Comparison of ENCODE assay signal across 8 mouse cellular contexts in genomic region chr6:124915160-124915941, GRCm38 (mm10). TPM values are rescaled to one million over a fixed set of nuclear protein-coding genes. Genes with fewer than 3 reads are reported as not detected.
DNase-seq lines count a peak whose midpoint lies in the region; ATAC-seq and TF ChIP-seq lines count a peak whose summit lies in the region.

No protein-coding gene starts in this region.

- no peaks in the 10 kb centered on the region for H3K9me3 ChIP-seq in intestine, embryonic 15.5 days
- H3K9me3 ChIP-seq in liver, embryonic 16.5 days (replicated peaks; ENCODE audit: control insufficient read depth, low read length), result no peaks in the 10 kb centered on the region
- no peaks in the 10 kb centered on the region for H3K9me3 ChIP-seq in stomach, postnatal 0 days (ENCODE audit: control insufficient read depth, low read length)

- no peak for TF ChIP-seq CTCF in stomach, postnatal 0 days (IDR thresholded peaks at IDR 0.05; ENCODE audit: low read depth)

- H3K4me2 ChIP-seq in intestine, embryonic 15.5 days (replicated peaks), result peak overlapping the region; percentile 89
- peak overlapping the region; percentile 82 for H3K4me2 ChIP-seq in liver, embryonic 16.5 days (ENCODE audit: low read depth, low read length)
- peak overlapping the region; percentile 89 for H3K4me2 ChIP-seq in stomach, postnatal 0 days (replicated peaks; ENCODE audit: low read depth)

- H3K9ac ChIP-seq in intestine, embryonic 15.5 days, result peak overlapping the region; percentile 99
- no peak overlapping the region for H3K9ac ChIP-seq in liver, embryonic 16.5 days (ENCODE audit: low read depth, low read length)
- H3K9ac ChIP-seq in stomach, postnatal 0 days (ENCODE audit: low read length), result peak overlapping the region; percentile 99

- peak overlapping the region; percentile 97 for H3K4me3 ChIP-seq in intestine, embryonic 15.5 days (replicated peaks)
- H3K4me3 ChIP-seq in liver, embryonic 16.5 days (ENCODE audit: low read depth, low read length), result peak overlapping the region; percentile 69
- peak overlapping the region; percentile 93 for H3K4me3 ChIP-seq in stomach, postnatal 0 days (ENCODE audit: low read depth, low read length)

- TF ChIP-seq EP300 in stomach, postnatal 0 days (optimal IDR thresholded peaks at IDR 0.05), result no peak

- ATAC-seq in intestine, embryonic 15.5 days, result no peak
- no peak for ATAC-seq in liver, embryonic 16.5 days (ENCODE audit: low read depth)
- ATAC-seq in stomach, postnatal 0 days (ENCODE audit: low FRiP score, low TSS enrichment), result peak; percentile 2; the same call in 1 of the 2 replicates

- H3K36me3 ChIP-seq in intestine, embryonic 15.5 days, result peaks cover 13% of the 10 kb centered on the region
- no peaks in the 10 kb centered on the region for H3K36me3 ChIP-seq in liver, embryonic 16.5 days (ENCODE audit: control insufficient read depth, insufficient read depth)
- H3K36me3 ChIP-seq in stomach, postnatal 0 days (ENCODE audit: control insufficient read depth, insufficient read depth, low read length), result peaks cover 13% of the 10 kb centered on the region

- peaks cover 50% of the 10 kb centered on the region for H3K4me1 ChIP-seq in intestine, embryonic 15.5 days (replicated peaks)
- peaks cover 12% of the 10 kb centered on the region for H3K4me1 ChIP-seq in liver, embryonic 16.5 days (ENCODE audit: control insufficient read depth, low read depth, low read length)
- peaks cover 11% of the 10 kb centered on the region for H3K4me1 ChIP-seq in stomach, postnatal 0 days (replicated peaks; ENCODE audit: control insufficient read depth, insufficient read depth)

- no peaks in the 10 kb centered on the region for H3K27me3 ChIP-seq in intestine, embryonic 15.5 days (replicated peaks)
- peaks cover 70% of the 10 kb centered on the region for H3K27me3 ChIP-seq in liver, embryonic 16.5 days (ENCODE audit: control insufficient read depth, insufficient read depth, low read depth, low read length)
- H3K27me3 ChIP-seq in stomach, postnatal 0 days (ENCODE audit: control insufficient read depth, insufficient read depth, low read length), result no peaks in the 10 kb centered on the region

- peak; percentile 46 for DNase-seq in adrenal gland, postnatal 10 days
- DNase-seq in adrenal gland, adult 8-10 months, result no peak
- peak; percentile 49 for DNase-seq in urinary bladder, adult 2 months (ENCODE audit: low spot score)
- no peak for DNase-seq in urinary bladder, postnatal 25 days (ENCODE audit: low spot score)
- peak; percentile 80 for DNase-seq in stomach, postnatal 0 days (ENCODE audit: low spot score)
- DNase-seq in thymus, postnatal 0 days (ENCODE audit: low spot score), result no peak

- H3K27ac ChIP-seq in intestine, embryonic 15.5 days, result peak overlapping the region; percentile 44; the same call in 1 of the 2 replicates
- H3K27ac ChIP-seq in liver, embryonic 16.5 days (ENCODE audit: low read length), result no peak overlapping the region
- H3K27ac ChIP-seq in stomach, postnatal 0 days (replicated peaks), result peak overlapping the region; percentile 100

- WGBS in intestine, embryonic 15.5 days, result 12% methylated on average over 21 of the region's 22 CpGs
- WGBS in liver, embryonic 16.5 days (ENCODE audit: insufficient replicate concordance), result 45% methylated on average over 22 of the region's 22 CpGs
- 16% methylated on average over 22 of the region's 22 CpGs for WGBS in stomach, postnatal 0 days

RNA-seq across cellular contexts. Expression of gene Lag3, which starts 3.8 kb away (rescaled TPM):
- 1 to 10 TPM; 1.4 to 1.8 TPM for total RNA-seq in adrenal gland, postnatal 10 days (2021)
- 1 to 10 TPM; 1.1 to 2.7 (median 1.2) TPM for total RNA-seq in adrenal gland, adult 8-10 months (2022)
- 1.3 and 1.9 TPM in 2 replicates for polyA plus RNA-seq in urinary bladder, adult 2 months (2012; rRNA removed)
- 2.2 and 2.9 TPM in 2 replicates for polyA plus RNA-seq in intestine, embryonic 15.5 days (2015; fragmentation: Nextera tagmentation; extraction: Ambion mirVana)
- polyA plus RNA-seq in liver, embryonic 16.5 days (2015; fragmentation: Nextera tagmentation; extraction: Ambion mirVana), result 0.12 and 0.15 TPM in 2 replicates
- 0.93 and 1.4 TPM in 2 replicates for polyA plus RNA-seq in stomach, postnatal 0 days (2015; fragmentation: Nextera tagmentation; extraction: Ambion mirVana)
- 5.5 and 6.1 TPM in 2 replicates for polyA plus RNA-seq in thymus, postnatal 0 days (2015; fragmentation: Nextera tagmentation; extraction: Ambion mirVana)

RNA-seq across cellular contexts. Expression of gene Ptms, which starts 4.6 kb away (rescaled TPM):
- total RNA-seq in adrenal gland, postnatal 10 days (2021), result 100 to 1,000 TPM; 824 to 887 TPM
- total RNA-seq in adrenal gland, adult 8-10 months (2022), result 100 to 1,000 TPM; 741 to 843 (median 768) TPM
- polyA plus RNA-seq in urinary bladder, adult 2 months (2012; rRNA removed), result 807 and 1,011 TPM in 2 replicates
- polyA plus RNA-seq in intestine, embryonic 15.5 days (2015; fragmentation: Nextera tagmentation; extraction: Ambion mirVana), result 241 and 282 TPM in 2 replicates
- polyA plus RNA-seq in liver, embryonic 16.5 days (2015; fragmentation: Nextera tagmentation; extraction: Ambion mirVana), result 42.3 and 49.6 TPM in 2 replicates
- 260 and 276 TPM in 2 replicates for polyA plus RNA-seq in stomach, postnatal 0 days (2015; fragmentation: Nextera tagmentation; extraction: Ambion mirVana)
- polyA plus RNA-seq in thymus, postnatal 0 days (2015; fragmentation: Nextera tagmentation; extraction: Ambion mirVana), result 204 and 256 TPM in 2 replicates

RNA-seq across cellular contexts. Expression of gene Mlf2, which starts 15.8 kb away (rescaled TPM):
- total RNA-seq in adrenal gland, postnatal 10 days (2021), result 100 to 1,000 TPM; 271 to 288 TPM
- total RNA-seq in adrenal gland, adult 8-10 months (2022), result 100 to 1,000 TPM; 277 to 296 (median 287) TPM
- polyA plus RNA-seq in urinary bladder, adult 2 months (2012; rRNA removed), result 273 and 291 TPM in 2 replicates
- 336 and 340 TPM in 2 replicates for polyA plus RNA-seq in intestine, embryonic 15.5 days (2015; fragmentation: Nextera tagmentation; extraction: Ambion mirVana)
- polyA plus RNA-seq in liver, embryonic 16.5 days (2015; fragmentation: Nextera tagmentation; extraction: Ambion mirVana), result 103 and 110 TPM in 2 replicates
- 312 and 330 TPM in 2 replicates for polyA plus RNA-seq in stomach, postnatal 0 days (2015; fragmentation: Nextera tagmentation; extraction: Ambion mirVana)
- 267 and 277 TPM in 2 replicates for polyA plus RNA-seq in thymus, postnatal 0 days (2015; fragmentation: Nextera tagmentation; extraction: Ambion mirVana)

RNA-seq across cellular contexts. Expression of gene Cd4, which starts 27.3 kb away (rescaled TPM):
- total RNA-seq in adrenal gland, postnatal 10 days (2021), result 1 to 10 TPM; 3.8 to 4.0 TPM
- under 1 TPM; 0.40 to 0.83 (median 0.46) TPM for total RNA-seq in adrenal gland, adult 8-10 months (2022)
- 1.3 and 2.1 TPM in 2 replicates for polyA plus RNA-seq in urinary bladder, adult 2 months (2012; rRNA removed)
- polyA plus RNA-seq in intestine, embryonic 15.5 days (2015; fragmentation: Nextera tagmentation; extraction: Ambion mirVana), result 0.40 and 0.48 TPM in 2 replicates
- 0.11 and 0.14 TPM in 2 replicates for polyA plus RNA-seq in liver, embryonic 16.5 days (2015; fragmentation: Nextera tagmentation; extraction: Ambion mirVana)
- 0.45 and 0.65 TPM in 2 replicates for polyA plus RNA-seq in stomach, postnatal 0 days (2015; fragmentation: Nextera tagmentation; extraction: Ambion mirVana)
- polyA plus RNA-seq in thymus, postnatal 0 days (2015; fragmentation: Nextera tagmentation; extraction: Ambion mirVana), result 102 TPM in 2 replicates

RNA-seq across cellular contexts. Expression of gene Cops7a, which starts 50.0 kb away (rescaled TPM):
- 100 to 1,000 TPM; 122 to 129 TPM for total RNA-seq in adrenal gland, postnatal 10 days (2021)
- total RNA-seq in adrenal gland, adult 8-10 months (2022), result 100 to 1,000 TPM; 130 to 160 (median 147) TPM
- polyA plus RNA-seq in urinary bladder, adult 2 months (2012; rRNA removed), result 162 and 183 TPM in 2 replicates
- 159 and 170 TPM in 2 replicates for polyA plus RNA-seq in intestine, embryonic 15.5 days (2015; fragmentation: Nextera tagmentation; extraction: Ambion mirVana)
- polyA plus RNA-seq in liver, embryonic 16.5 days (2015; fragmentation: Nextera tagmentation; extraction: Ambion mirVana), result 44.4 and 49.6 TPM in 2 replicates
- polyA plus RNA-seq in stomach, postnatal 0 days (2015; fragmentation: Nextera tagmentation; extraction: Ambion mirVana), result 114 and 121 TPM in 2 replicates
- 86.0 and 95.5 TPM in 2 replicates for polyA plus RNA-seq in thymus, postnatal 0 days (2015; fragmentation: Nextera tagmentation; extraction: Ambion mirVana)

Comparison
In these comparisons a context has a peak if more than half of its experiments do, and no peak if none do; other contexts are left out.
1. DNase-seq: peak in adrenal gland, postnatal 10 days (single experiment), urinary bladder, adult 2 months (single experiment) and stomach, postnatal 0 days (single experiment); none in adrenal gland, adult 8-10 months (single experiment), urinary bladder, postnatal 25 days (single experiment) and thymus, postnatal 0 days (single experiment).
2. Peak in every context shown above with its lines, with median percentiles within 50 percentile points of each other: H3K4me2 ChIP-seq and H3K4me3 ChIP-seq.